Mouse (Mus musculus) cortical plate, adult 2 months (tissue): ENCODE data around the gene Ubr3.

Source experiments
- CTCF ChIP-seq: fragments of 200-500 bp; IDR thresholded peaks from 2 replicates; pipeline ENCODE4 v1.5.1; 2011; ENCODE audit warnings: mild to moderate bottlenecking, control low read depth, low read length; ENCODE audit not compliant: insufficient read depth; ENCODE audit errors: extremely low read depth
- POLR2A ChIP-seq: fragments of 200-500 bp; IDR thresholded peaks from 2 replicates; pipeline ENCODE4 v1.6.1; 2011; ENCODE audit warnings: mild to moderate bottlenecking, low read length, control low read depth; ENCODE audit not compliant: insufficient read depth; ENCODE audit errors: extremely low read depth

- TF ChIP-seq CTCF (no peak), POLR2A (no peak)
Observed at GRCm38 (mm10) chr2:69883990-69884391, 13.1 kb upstream of the Ubr3 start.
